Mouse (Mus musculus) megakaryocyte, embryonic 14.5 days (primary cell): ENCODE measurements at regions not wholly inside any gene's neighbourhood (a gene's known extent, or its start where the extent isn't known, plus 50 kb on each side); places are given as distances from the start of the nearest gene placed in this dataset.

Source experiments
- FLI1 ChIP-seq: IDR thresholded peaks from 2 replicates; pipeline ENCODE4 v1.6.1; 2012; ENCODE audit warnings: low read length, inconsistent platforms, mixed read lengths
- GATA1 ChIP-seq: IDR thresholded peaks from 3 replicates; pipeline ENCODE4 v1.6.1; 2012; ENCODE audit warnings: mixed read lengths, low read length, inconsistent platforms, borderline replicate concordance

GRCm38 (mm10) chr10:98364604-98365003 lies 549.6 kb upstream of the Atp2b1 start:
- TF ChIP-seq GATA1 (no peak), FLI1 (no peak)
